ENCODE assay signal across 9 mouse cellular contexts in the genomic region with DNA sequence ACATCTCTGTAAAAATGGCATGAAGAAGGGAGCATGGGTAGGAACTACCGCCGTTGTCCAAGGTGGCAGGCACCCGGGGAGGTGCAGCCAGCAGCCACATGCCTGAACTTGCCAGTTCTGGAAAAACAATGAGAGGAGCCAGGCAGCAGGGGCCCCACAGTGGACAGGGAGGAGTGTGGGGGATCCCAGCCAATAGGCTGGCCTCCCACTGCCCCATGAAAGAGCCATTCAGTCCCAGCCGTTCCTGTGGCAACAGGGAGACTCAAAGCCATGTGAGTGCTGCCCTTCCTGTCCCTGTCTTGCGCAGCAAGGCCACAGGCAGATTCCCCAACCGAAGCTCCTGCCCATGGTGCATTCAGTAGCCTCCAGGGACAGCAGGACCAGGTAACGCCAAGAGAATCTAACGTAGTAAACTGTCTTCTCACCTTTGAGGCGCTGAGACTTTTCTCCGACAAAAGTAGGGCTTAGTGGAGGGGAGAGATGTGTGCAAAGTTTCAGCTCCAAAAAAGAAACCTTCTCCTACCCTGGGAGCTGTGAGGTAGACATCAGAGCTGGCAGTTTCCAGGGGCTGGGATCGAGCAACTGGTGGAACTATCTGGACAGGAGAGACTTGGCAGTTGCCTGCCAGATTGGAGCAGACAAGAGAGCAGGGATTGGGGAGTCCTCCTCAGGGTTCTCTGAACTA. TPM values are rescaled to one million over a fixed set of nuclear protein-coding genes. Genes with fewer than 3 reads are reported as not detected.
DNase-seq lines count a peak whose midpoint lies in the region; ATAC-seq and TF ChIP-seq lines count a peak whose summit lies in the region.
"Had no signal": no experiment of that assay in that cellular context is flagged by ENCODE, and none has a peak within 500 bp of the region (broad histone marks: within the 10 kb centered on the region; RNA-seq: fewer than 3 reads in every experiment).

No protein-coding gene starts in this region.

- H3K9me3 ChIP-seq in CH12.LX (replicated peaks; ENCODE audit: low read length), result no peaks in the 10 kb centered on the region
- H3K9me3 ChIP-seq in embryonic facial prominence, embryonic 11.5 days (replicated peaks; ENCODE audit: control insufficient read depth, low read length), result no peaks in the 10 kb centered on the region
- H3K9me3 ChIP-seq in hindbrain, embryonic 10.5 days, result no peaks in the 10 kb centered on the region
- no peaks in the 10 kb centered on the region for H3K9me3 ChIP-seq in midbrain, embryonic 15.5 days

- dilution Hi-C loops in CH12.LX (cut with MboI; ENCODE audit: extremely low pct_ligation_motif_present, extremely low pct_unique_long_range_greater_than_20kb, low sequenced_read_pairs), result no loop called here

- H3K9ac ChIP-seq in CH12.LX (ENCODE audit: insufficient read depth, low read depth), result no peak overlapping the region
- no peak overlapping the region for H3K9ac ChIP-seq in embryonic facial prominence, embryonic 11.5 days (replicated peaks; ENCODE audit: low read length)
- H3K9ac ChIP-seq in midbrain, embryonic 15.5 days, result no peak overlapping the region

- H3K27me3 ChIP-seq in CH12.LX (replicated peaks), result peaks cover 86% of the 10 kb centered on the region
- no peaks in the 10 kb centered on the region for H3K27me3 ChIP-seq in embryonic facial prominence, embryonic 11.5 days (ENCODE audit: control insufficient read depth, insufficient read depth, low read length)
- H3K27me3 ChIP-seq in hindbrain, embryonic 10.5 days (ENCODE audit: insufficient read depth, poor library complexity, severe bottlenecking), result peaks cover 52% of the 10 kb centered on the region
- H3K27me3 ChIP-seq in midbrain, embryonic 15.5 days (replicated peaks), result no peaks in the 10 kb centered on the region; the same call in 1 of the 2 replicates

- in situ Hi-C loops in CH12.LX (cut with MboI; ENCODE audit: low pct_ligation_motif_present, low pct_unique_long_range_greater_than_20kb, low sequenced_read_pairs), result no loop called here

- peaks cover 17 to 18% of the 10 kb centered on the region in 2 experiments for H3K4me1 ChIP-seq in CH12.LX (ENCODE audit: control insufficient read depth in 1 of 2, insufficient read depth in 2 of 2)
- peaks cover 11% of the 10 kb centered on the region; the same call in 1 of the 2 replicates for H3K4me1 ChIP-seq in embryonic facial prominence, embryonic 11.5 days (ENCODE audit: control insufficient read depth, insufficient read depth, low read length)
- peaks cover 87% of the 10 kb centered on the region for H3K4me1 ChIP-seq in hindbrain, embryonic 10.5 days (replicated peaks)
- H3K4me1 ChIP-seq in midbrain, embryonic 15.5 days, result peaks cover 22% of the 10 kb centered on the region

- no peak overlapping the region for H3K4me3 ChIP-seq in CH12.LX (replicated peaks in 1 of 3; ENCODE audit: low read depth in 2 of 3, low read length in 2 of 3, poor library complexity in 1 of 3)
- H3K4me3 ChIP-seq in embryonic facial prominence, embryonic 11.5 days (ENCODE audit: low read depth, low read length), result no peak overlapping the region
- peak overlapping the region; percentile 39 for H3K4me3 ChIP-seq in hindbrain, embryonic 10.5 days
- no peak overlapping the region for H3K4me3 ChIP-seq in midbrain, embryonic 15.5 days

- no peak for TF ChIP-seq POLR2A in CH12.LX (IDR thresholded peaks at IDR 0.05; ENCODE audit: low read depth, low read length)

- no peak for TF ChIP-seq RAD21 in CH12.LX (IDR thresholded peaks at IDR 0.05; ENCODE audit: low read depth, low read length)

- WGBS in embryonic facial prominence, embryonic 11.5 days, result 20% methylated on average over 11 of the region's 11 CpGs
- WGBS in hindbrain, embryonic 10.5 days, result 17% methylated on average over 11 of the region's 11 CpGs
- WGBS in midbrain, embryonic 15.5 days, result 12% methylated on average over 11 of the region's 11 CpGs

- peak; percentile 42 to 53 for DNase-seq in cerebellum, adult 18-20 months
- no peak for DNase-seq in cerebellum, postnatal 4 days (ENCODE audit: low spot score in 2 of 2)
- no peak for DNase-seq in CH12.LX (ENCODE audit: extremely low read depth)
- DNase-seq in embryonic facial prominence, embryonic 11.5 days (ENCODE audit: low spot score), result peak; percentile 67
- DNase-seq in hindbrain, embryonic 10.5 days (ENCODE audit: low spot score), result peak; percentile 82
- DNase-seq in natural killer cell, adult 2 months (ENCODE audit: low spot score in 2 of 2), result no peak
- no peak for DNase-seq in thymus, postnatal 14 days

- TF ChIP-seq EP300 in CH12.LX (IDR thresholded peaks at IDR 0.05; ENCODE audit: low read length), result no peak

- 0 out of 2 replicates have a peak overlapping the region, but pooled peaks have one; percentile 39 for H3K4me2 ChIP-seq in CH12.LX (ENCODE audit: insufficient read depth, low read depth, poor library complexity, severe bottlenecking)
- peak overlapping the region; percentile 10; the same call in 1 of the 2 replicates for H3K4me2 ChIP-seq in embryonic facial prominence, embryonic 11.5 days (ENCODE audit: low read depth, low read length)
- peak overlapping the region; percentile 21; the same call in 1 of the 2 replicates for H3K4me2 ChIP-seq in midbrain, embryonic 15.5 days

- H3K79me2 ChIP-seq in CH12.LX (replicated peaks; ENCODE audit: control insufficient read depth, extremely low read depth, insufficient read depth, poor library complexity, severe bottlenecking), result no peaks in the 10 kb centered on the region

- no peak for TF ChIP-seq CTCF in CH12.LX (conservative IDR thresholded peaks at IDR 0.05 in 1 of 2, IDR thresholded peaks at IDR 0.05 in 1 of 2; ENCODE audit: low read depth in 2 of 2, low read length in 2 of 2)

- ATAC-seq in embryonic facial prominence, embryonic 11.5 days (replicated peaks; ENCODE audit: insufficient number of reproducible peaks, low FRiP score, low TSS enrichment, low read depth), result peak; percentile 71
- ATAC-seq in midbrain, embryonic 15.5 days (replicated peaks), result peak; percentile 32; the same call in 1 of the 2 replicates

- no peaks in the 10 kb centered on the region for H3K36me3 ChIP-seq in CH12.LX (replicated peaks in 1 of 2; ENCODE audit: control insufficient read depth in 1 of 2, insufficient read depth in 1 of 2, low read length in 1 of 2)
- H3K36me3 ChIP-seq in embryonic facial prominence, embryonic 11.5 days (replicated peaks; ENCODE audit: control insufficient read depth, insufficient read depth, low read depth, low read length), result no peaks in the 10 kb centered on the region
- H3K36me3 ChIP-seq in hindbrain, embryonic 10.5 days, result 0 out of 2 replicates have a peak, but pooled peaks cover 7% of the 10 kb centered on the region
- no peaks in the 10 kb centered on the region for H3K36me3 ChIP-seq in midbrain, embryonic 15.5 days (replicated peaks)

- no peak overlapping the region for H3K27ac ChIP-seq in CH12.LX (ENCODE audit: insufficient read depth, low read depth)
- no peak overlapping the region for H3K27ac ChIP-seq in embryonic facial prominence, embryonic 11.5 days (replicated peaks; ENCODE audit: low read depth, low read length)
- H3K27ac ChIP-seq in hindbrain, embryonic 10.5 days, result peak overlapping the region; percentile 88
- H3K27ac ChIP-seq in midbrain, embryonic 15.5 days, result peak overlapping the region; percentile 61

TF ChIP-seq in CH12.LX, 34 proteins besides CTCF, POLR2A, EP300 and RAD21 (continues in another document):
- TF ChIP-seq POLR2AphosphoS2 (IDR thresholded peaks at IDR 0.05; ENCODE audit: low read depth, low read length), result no peak
- TF ChIP-seq HCFC1 (IDR thresholded peaks at IDR 0.05; ENCODE audit: low read depth, low read length), result no peak
- no peak for TF ChIP-seq SIN3A (IDR thresholded peaks at IDR 0.05; ENCODE audit: low read length)
- TF ChIP-seq JUN (IDR thresholded peaks at IDR 0.05; ENCODE audit: insufficient read depth, low read depth, low read length), result no peak
- TF ChIP-seq IRF4 (IDR thresholded peaks at IDR 0.05; ENCODE audit: low read depth, low read length), result no peak

RNA-seq across cellular contexts. Expression of gene Usp2, which starts 5.2 kb away (rescaled TPM):
- total RNA-seq in CH12.LX (2012; rRNA removed) (1.3 and 2.2 TPM in 2 replicates), CH12.LX (2014; rRNA removed) (1.6 and 2.3 TPM in 2 replicates)
- 1.7 and 2.1 TPM in 2 replicates for polyA plus RNA-seq in CH12.LX (2012; ENCODE audit: insufficient read length, low read depth)
- polyA plus RNA-seq in embryonic facial prominence, embryonic 11.5 days (2014; fragmentation: Nextera tagmentation; extraction: Ambion mirVana), result 12.7 and 13.1 TPM in 2 replicates
- 13.5 and 14.3 TPM in 2 replicates for polyA plus RNA-seq in hindbrain, embryonic 10.5 days (2016; fragmentation: Nextera tagmentation; extraction: Ambion mirVana)
- polyA plus RNA-seq in midbrain, embryonic 15.5 days (2015; fragmentation: Nextera tagmentation; extraction: Ambion mirVana), result 5.9 and 9.6 TPM in 2 replicates

RNA-seq across cellular contexts. Expression of gene Thy1, which starts 28.9 kb away (rescaled TPM):
- total RNA-seq in CH12.LX (2012; rRNA removed) (not detected in 2 replicates), CH12.LX (2014; rRNA removed) (not detected in 2 replicates)
- not detected in 2 replicates for polyA plus RNA-seq in CH12.LX (2012; ENCODE audit: insufficient read length, low read depth)
- polyA plus RNA-seq in embryonic facial prominence, embryonic 11.5 days (2014; fragmentation: Nextera tagmentation; extraction: Ambion mirVana), result 1.8 and 2.4 TPM in 2 replicates
- polyA plus RNA-seq in hindbrain, embryonic 10.5 days (2016; fragmentation: Nextera tagmentation; extraction: Ambion mirVana), result 0.14 TPM in 1 of 2 replicates, not detected in the other
- polyA plus RNA-seq in midbrain, embryonic 15.5 days (2015; fragmentation: Nextera tagmentation; extraction: Ambion mirVana), result 1.0 and 1.6 TPM in 2 replicates

RNA-seq across cellular contexts. Expression of gene Mfrp, which starts 29.5 kb away (rescaled TPM):
- total RNA-seq in CH12.LX (2012; rRNA removed) (0.04 TPM in 1 of 2 replicates, not detected in the other), CH12.LX (2014; rRNA removed) (not detected in 2 replicates)
- not detected in 2 replicates for polyA plus RNA-seq in CH12.LX (2012; ENCODE audit: insufficient read length, low read depth)
- polyA plus RNA-seq in embryonic facial prominence, embryonic 11.5 days (2014; fragmentation: Nextera tagmentation; extraction: Ambion mirVana), result 0.17 and 0.32 TPM in 2 replicates
- polyA plus RNA-seq in hindbrain, embryonic 10.5 days (2016; fragmentation: Nextera tagmentation; extraction: Ambion mirVana), result 0.14 and 0.30 TPM in 2 replicates
- 0.08 and 0.13 TPM in 2 replicates for polyA plus RNA-seq in midbrain, embryonic 15.5 days (2015; fragmentation: Nextera tagmentation; extraction: Ambion mirVana)
- total RNA-seq: common myeloid progenitor, adult 5-6 weeks had no signal

RNA-seq across cellular contexts. Expression of gene C1qtnf5, which starts 35.0 kb away (rescaled TPM):
- total RNA-seq in CH12.LX (2012; rRNA removed) (not detected in 2 replicates), CH12.LX (2014; rRNA removed) (not detected in 2 replicates)
- polyA plus RNA-seq in CH12.LX (2012; ENCODE audit: insufficient read length, low read depth), result not detected in 2 replicates
- 0.53 and 0.56 TPM in 2 replicates for polyA plus RNA-seq in embryonic facial prominence, embryonic 11.5 days (2014; fragmentation: Nextera tagmentation; extraction: Ambion mirVana)
- polyA plus RNA-seq in hindbrain, embryonic 10.5 days (2016; fragmentation: Nextera tagmentation; extraction: Ambion mirVana), result 0.31 and 1.1 TPM in 2 replicates
- 2.9 and 4.1 TPM in 2 replicates for polyA plus RNA-seq in midbrain, embryonic 15.5 days (2015; fragmentation: Nextera tagmentation; extraction: Ambion mirVana)
- total RNA-seq: common myeloid progenitor, adult 5-6 weeks had no signal

RNA-seq across cellular contexts. Expression of gene Gm49380, which starts 41.2 kb away (rescaled TPM):
- total RNA-seq in CH12.LX (2012; rRNA removed) (not detected in 2 replicates), CH12.LX (2014; rRNA removed) (not detected in 2 replicates)
- not detected in 2 replicates for polyA plus RNA-seq in CH12.LX (2012; ENCODE audit: insufficient read length, low read depth)
- polyA plus RNA-seq in embryonic facial prominence, embryonic 11.5 days (2014; fragmentation: Nextera tagmentation; extraction: Ambion mirVana), result 0.08 TPM in 1 of 2 replicates, not detected in the other
- polyA plus RNA-seq in hindbrain, embryonic 10.5 days (2016; fragmentation: Nextera tagmentation; extraction: Ambion mirVana), result 0.22 and 0.75 TPM in 2 replicates
- polyA plus RNA-seq in midbrain, embryonic 15.5 days (2015; fragmentation: Nextera tagmentation; extraction: Ambion mirVana), result 0.13 and 0.25 TPM in 2 replicates
- total RNA-seq: common myeloid progenitor, adult 5-6 weeks had no signal

Comparison
In these comparisons a context has a peak if more than half of its experiments do, and no peak if none do; other contexts are left out.
1. DNase-seq: peak in cerebellum, adult 18-20 months (2 of 2), embryonic facial prominence, embryonic 11.5 days (single experiment) and hindbrain, embryonic 10.5 days (single experiment); none in cerebellum, postnatal 4 days (0 of 2), CH12.LX (single experiment), natural killer cell, adult 2 months (0 of 2) and thymus, postnatal 14 days (single experiment).
2. H3K27ac ChIP-seq: peak in hindbrain, embryonic 10.5 days (single experiment) and midbrain, embryonic 15.5 days (single experiment); none in CH12.LX (single experiment) and embryonic facial prominence, embryonic 11.5 days (single experiment).
3. Peak in every context shown above with its lines, with median percentiles within 50 percentile points of each other: H3K4me2 ChIP-seq.